Mouse (Mus musculus): ENCODE measurements around the gene Dpm1. TPM values are rescaled to one million over a fixed set of nuclear protein-coding genes. Genes with fewer than 3 reads are reported as not detected.
A peak's percentile ranks its signal among the peaks of the same experiment; 100 is the strongest.

The Dpm1 gene
- polyA plus RNA-seq, 1 experiment from 2014 or later, result 64.1 TPM

DNA sequence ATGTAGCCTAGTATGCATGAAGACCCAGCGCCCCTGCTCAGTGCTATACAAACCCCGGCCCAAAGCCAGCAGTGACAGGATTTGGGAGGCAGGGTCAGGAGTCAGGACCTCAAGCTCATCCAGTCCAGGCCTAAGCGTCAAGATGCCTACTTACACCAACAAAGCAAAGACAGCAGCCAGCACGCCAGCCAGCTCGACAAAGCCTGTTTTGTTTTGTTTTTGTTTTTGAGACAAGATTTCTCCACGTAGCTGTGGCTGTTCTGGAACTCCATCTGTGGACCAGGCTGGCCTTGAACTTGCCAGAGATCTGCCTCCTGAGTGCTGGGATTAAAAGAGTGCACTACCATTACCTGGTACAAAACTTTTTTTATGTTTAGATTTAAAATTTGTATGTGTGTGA, 7.1 kb downstream of the Dpm1 start:
- Histone ChIP-seq H3K9ac (no peak overlapping the region), H3K9me3 (replicated peaks) (no peaks in the 10 kb centered on the region), H3K27ac (replicated peaks) (no peak overlapping the region), H3K27me3 (no peaks in the 10 kb centered on the region), H3K4me1 (replicated peaks) (peaks cover 8% of the 10 kb centered on the region), H3K4me3 (replicated peaks) (no peak overlapping the region), H3K4me2 (no peak overlapping the region), H3K36me3 (replicated peaks) (peaks cover 83% of the 10 kb centered on the region)
- no peak for ATAC-seq (ENCODE audit: insufficient read depth)
- WGBS (ENCODE audit: insufficient replicate concordance), result 83% methylated on average over 6 of the region's 6 CpGs

DNA sequence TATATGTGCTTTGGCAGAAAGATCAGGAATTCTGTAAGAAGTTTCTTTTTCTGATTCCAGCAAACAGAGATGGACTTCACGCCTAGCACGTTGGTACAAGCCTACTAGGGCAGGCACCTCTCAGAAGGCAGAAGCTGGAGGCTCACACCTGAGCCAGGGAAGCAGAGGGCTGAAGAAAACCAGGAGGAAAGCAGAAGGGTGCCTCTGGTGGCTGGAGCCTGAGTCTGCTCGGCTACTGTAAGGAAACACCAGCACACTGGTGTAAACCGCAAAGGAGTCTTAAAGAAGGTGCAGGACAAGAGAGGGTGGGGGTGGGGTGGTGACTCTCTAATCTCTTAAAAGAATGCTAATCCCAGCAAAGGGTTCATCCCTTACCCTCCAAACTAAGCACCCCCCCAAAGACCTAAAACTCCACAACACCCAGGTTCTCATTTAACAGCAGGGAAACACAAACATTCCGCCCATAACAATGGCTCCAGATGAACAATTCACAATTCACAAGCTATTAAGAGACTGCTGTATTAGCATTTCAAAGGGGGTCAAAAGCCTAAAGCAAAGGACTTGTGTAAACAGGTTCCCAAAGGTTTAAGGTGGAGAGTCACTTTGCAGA, 16.5 kb downstream of the Dpm1 start:
- WGBS (ENCODE audit: insufficient replicate concordance), result 66% methylated on average over 5 of the region's 5 CpGs
- Histone ChIP-seq H3K9me3 (replicated peaks) (no peaks in the 10 kb centered on the region), H3K9ac (no peak overlapping the region), H3K4me2 (no peak overlapping the region), H3K4me3 (replicated peaks) (no peak overlapping the region), H3K4me1 (replicated peaks) (no peaks in the 10 kb centered on the region), H3K27ac (replicated peaks) (no peak overlapping the region), H3K27me3 (no peaks in the 10 kb centered on the region), H3K36me3 (replicated peaks) (peaks cover 92% of the 10 kb centered on the region)
- no peak for ATAC-seq (ENCODE audit: insufficient read depth)

DNA sequence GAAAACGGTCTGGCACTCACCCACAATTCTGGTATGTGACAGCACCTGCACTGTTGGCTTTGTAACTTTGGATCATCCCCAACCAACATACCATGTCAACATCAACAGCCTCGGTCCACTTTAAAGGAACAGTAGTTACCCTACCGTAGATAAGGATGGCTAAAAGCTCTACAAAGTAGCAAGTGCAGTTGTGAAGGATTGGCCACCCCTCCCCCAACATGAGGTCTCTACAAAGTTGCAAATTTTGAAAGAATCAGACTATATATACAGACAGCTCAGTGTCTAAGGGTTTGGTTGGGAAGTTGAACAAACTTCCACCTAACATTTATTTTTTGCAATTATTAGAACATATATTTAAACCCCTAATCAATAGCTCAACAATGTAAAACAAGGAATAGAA, 22.5 kb downstream of the Dpm1 start:
- no peaks in the 10 kb centered on the region for H3K27me3 ChIP-seq
- H3K4me3 ChIP-seq (replicated peaks), result no peak overlapping the region
- peaks cover 39% of the 10 kb centered on the region for H3K4me1 ChIP-seq (replicated peaks)
- peak overlapping the region; percentile 93 for H3K27ac ChIP-seq (replicated peaks)
- ATAC-seq (ENCODE audit: insufficient read depth), result no peak
- peak overlapping the region; percentile 96; the same call in 1 of the 2 replicates for H3K9ac ChIP-seq
- H3K4me2 ChIP-seq, result peak overlapping the region; percentile 87
- no peaks in the 10 kb centered on the region for H3K9me3 ChIP-seq (replicated peaks)
- 83% methylated on average over 3 of the region's 3 CpGs for WGBS (ENCODE audit: insufficient replicate concordance)
- peaks cover 66% of the 10 kb centered on the region for H3K36me3 ChIP-seq (replicated peaks)

DNA sequence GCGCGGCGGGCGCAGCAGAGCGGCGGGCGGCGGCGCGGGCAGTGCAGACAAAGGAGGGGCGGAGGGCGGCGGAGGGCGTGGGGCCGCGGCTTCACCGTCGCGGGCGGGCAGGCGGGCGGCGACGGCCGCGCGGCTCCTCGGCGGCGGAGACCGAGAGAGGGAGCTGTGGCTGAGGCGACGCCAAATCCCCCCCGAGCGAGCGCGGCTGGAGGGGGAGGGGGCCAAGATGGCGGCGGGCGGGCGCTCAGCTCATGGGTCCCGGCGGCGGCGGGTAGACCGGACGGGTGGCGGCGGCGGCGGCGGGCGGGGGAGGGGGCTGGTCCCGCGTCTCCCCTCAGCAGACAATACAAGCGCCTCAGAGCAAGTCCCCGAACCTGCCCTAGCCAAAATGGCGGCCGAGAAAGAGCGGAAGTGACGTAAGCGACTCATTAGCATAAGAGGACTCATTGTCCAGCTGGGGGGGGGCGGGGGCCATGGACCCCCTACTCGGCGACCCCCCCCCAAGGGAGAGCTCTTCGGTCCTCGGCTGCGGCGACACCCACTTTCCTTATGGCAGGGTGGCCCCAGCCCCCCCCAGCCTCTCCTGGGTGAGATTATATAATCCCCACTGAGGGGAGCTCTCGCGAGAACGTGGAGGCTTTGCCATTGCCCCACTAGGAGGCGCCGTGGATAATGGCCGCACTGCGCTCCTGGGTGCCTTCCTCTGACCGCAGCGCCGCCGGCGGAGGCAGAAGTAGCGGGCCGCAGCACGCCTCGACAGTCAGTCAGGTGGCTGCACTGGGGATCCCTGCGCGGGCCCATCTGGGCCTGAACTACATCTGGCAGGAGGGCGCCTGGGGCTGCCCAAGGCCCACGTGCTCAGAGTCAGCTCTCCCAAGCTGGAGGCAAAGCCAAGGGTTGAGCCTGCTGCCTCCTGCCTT, 23.4 kb downstream of the Dpm1 start, which contains the start of gene Adnp:
Gene Adnp (minus strand): TSS at position 388 of the 920 bp plus-strand sequence.
- peak within 1 kb of the TSS; percentile 93 for H3K27ac ChIP-seq (replicated peaks)
- peak within 1 kb of the TSS; percentile 98 for H3K4me3 ChIP-seq (replicated peaks)
- no peaks in the 10 kb centered on the region for H3K27me3 ChIP-seq
- H3K4me1 ChIP-seq (replicated peaks), result peaks cover 44% of the 10 kb centered on the region
- peaks cover 66% of the 10 kb centered on the region for H3K36me3 ChIP-seq (replicated peaks)
- peak within 1 kb of the TSS; percentile 96 for H3K9ac ChIP-seq
- WGBS (ENCODE audit: insufficient replicate concordance), result under 1% methylated on average over 72 of the region's 89 CpGs
- peak within 1 kb of the TSS; percentile 87 for H3K4me2 ChIP-seq
- no peaks in the 10 kb centered on the region for H3K9me3 ChIP-seq (replicated peaks)
- peak; percentile 84 for ATAC-seq (ENCODE audit: insufficient read depth)

GRCm38 (mm10) chr2:168205681-168206631, 24.4 kb downstream of the Dpm1 start:
- Histone ChIP-seq H3K27ac (replicated peaks) (peak overlapping the region; percentile 93), H3K9me3 (replicated peaks) (no peaks in the 10 kb centered on the region), H3K9ac (peak overlapping the region; percentile 96), H3K4me1 (replicated peaks) (peaks cover 51% of the 10 kb centered on the region), H3K36me3 (replicated peaks) (peaks cover 62% of the 10 kb centered on the region), H3K4me3 (replicated peaks) (peak overlapping the region; percentile 98), H3K27me3 (no peaks in the 10 kb centered on the region), H3K4me2 (peak overlapping the region; percentile 87)
- peak; percentile 2 for ATAC-seq (ENCODE audit: insufficient read depth)
- 1% methylated on average over 44 of the region's 49 CpGs for WGBS (ENCODE audit: insufficient replicate concordance)

GRCm38 (mm10) chr2:168205265-168205664, 25.1 kb downstream of the Dpm1 start:
- H3K27me3 ChIP-seq, result no peaks in the 10 kb centered on the region
- peak; percentile 38 for ATAC-seq (ENCODE audit: insufficient read depth)
- H3K4me2 ChIP-seq, result peak overlapping the region; percentile 87
- peak overlapping the region; percentile 93 for H3K27ac ChIP-seq (replicated peaks)
- 3% methylated on average over 6 of the region's 6 CpGs for WGBS (ENCODE audit: insufficient replicate concordance)
- H3K4me1 ChIP-seq (replicated peaks), result peaks cover 58% of the 10 kb centered on the region
- H3K9ac ChIP-seq, result peak overlapping the region; percentile 96
- peak overlapping the region; percentile 98 for H3K4me3 ChIP-seq (replicated peaks)
- H3K9me3 ChIP-seq (replicated peaks), result no peaks in the 10 kb centered on the region
- H3K36me3 ChIP-seq (replicated peaks), result peaks cover 61% of the 10 kb centered on the region

DNA sequence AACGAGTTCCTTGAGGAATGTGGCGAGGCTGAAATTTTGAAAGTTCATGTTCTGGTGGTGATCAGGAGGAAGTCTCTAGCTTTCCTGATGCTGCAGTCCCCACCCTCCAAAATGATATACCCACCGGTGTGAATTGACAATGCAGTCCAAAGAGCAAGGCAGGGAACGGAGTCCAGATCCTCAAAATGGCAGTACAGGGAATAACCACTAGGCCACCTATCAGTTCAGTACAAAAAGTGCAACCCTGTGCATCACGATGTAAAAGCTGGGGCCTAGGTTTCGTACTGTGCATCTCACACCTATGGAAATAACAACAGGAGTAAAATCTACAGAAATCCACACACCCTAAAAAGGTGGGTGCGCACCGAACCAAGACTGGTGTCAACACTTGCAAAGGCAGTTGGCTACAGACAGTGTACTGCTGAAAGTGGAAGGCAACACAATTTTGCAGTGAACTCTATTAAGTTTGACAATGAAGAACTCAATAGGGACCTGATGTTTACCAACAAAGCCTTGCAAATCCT, 25.9 kb downstream of the Dpm1 start:
- no peaks in the 10 kb centered on the region for H3K27me3 ChIP-seq
- no peak overlapping the region; the same call in 1 of the 2 replicates for H3K27ac ChIP-seq (replicated peaks)
- peak overlapping the region; percentile 87 for H3K4me2 ChIP-seq
- peaks cover 63% of the 10 kb centered on the region for H3K4me1 ChIP-seq (replicated peaks)
- H3K9ac ChIP-seq, result peak overlapping the region; percentile 96; the same call in 1 of the 2 replicates
- ATAC-seq (ENCODE audit: insufficient read depth), result no peak
- H3K36me3 ChIP-seq (replicated peaks), result peaks cover 62% of the 10 kb centered on the region
- H3K9me3 ChIP-seq (replicated peaks), result no peaks in the 10 kb centered on the region
- WGBS (ENCODE audit: insufficient replicate concordance), result 79% methylated on average over 8 of the region's 8 CpGs
- H3K4me3 ChIP-seq (replicated peaks), result peak overlapping the region; percentile 98

DNA sequence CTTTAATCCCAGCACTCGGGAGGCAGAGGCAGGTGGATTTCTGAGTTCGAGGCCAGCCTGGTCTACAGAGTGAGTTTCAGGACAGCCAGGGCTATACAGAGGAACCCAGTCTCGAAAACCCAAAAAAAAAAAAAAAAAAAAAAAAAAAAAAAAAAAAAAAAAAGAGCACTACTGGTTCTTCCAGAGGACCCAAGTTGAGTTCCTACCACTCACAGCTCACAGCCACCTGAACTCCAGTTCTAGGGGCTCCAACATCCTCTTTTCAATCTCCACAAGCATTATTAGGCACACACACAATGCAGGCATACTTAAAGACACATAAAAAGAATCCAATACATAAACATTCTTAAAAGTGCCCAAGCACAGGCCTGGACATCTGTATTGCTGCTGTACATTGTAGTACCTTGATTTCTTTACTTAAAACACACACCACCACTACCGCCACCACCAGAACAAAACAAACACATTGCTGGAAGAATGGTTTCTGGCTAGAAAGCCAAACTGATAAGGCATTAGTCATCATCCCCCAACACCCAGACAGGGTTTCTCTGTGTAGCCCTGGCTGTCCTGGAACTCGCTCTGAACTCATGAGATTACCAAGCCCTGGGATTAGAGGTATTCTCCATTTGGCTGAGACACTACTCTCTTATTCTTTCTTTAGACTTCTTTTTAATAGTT, 30.2 kb downstream of the Dpm1 start:
- H3K4me2 ChIP-seq, result no peak overlapping the region
- H3K4me1 ChIP-seq (replicated peaks), result peaks cover 74% of the 10 kb centered on the region
- H3K9ac ChIP-seq, result no peak overlapping the region
- WGBS (ENCODE audit: insufficient replicate concordance), result 48% methylated on average over 5 of the region's 5 CpGs
- H3K36me3 ChIP-seq (replicated peaks), result peaks cover 76% of the 10 kb centered on the region
- ATAC-seq (ENCODE audit: insufficient read depth), result no peak
- no peak overlapping the region for H3K27ac ChIP-seq (replicated peaks)
- H3K27me3 ChIP-seq, result no peaks in the 10 kb centered on the region
- H3K4me3 ChIP-seq (replicated peaks), result no peak overlapping the region
- H3K9me3 ChIP-seq (replicated peaks), result no peaks in the 10 kb centered on the region

- ATAC-seq (ENCODE audit: insufficient read depth), result no peak
- Histone ChIP-seq H3K9ac (no peak overlapping the region), H3K4me1 (replicated peaks) (peaks cover 74% of the 10 kb centered on the region), H3K4me2 (peak overlapping the region; percentile 21; the same call in 1 of the 2 replicates), H3K9me3 (replicated peaks) (no peaks in the 10 kb centered on the region), H3K36me3 (replicated peaks) (peaks cover 75% of the 10 kb centered on the region), H3K27me3 (no peaks in the 10 kb centered on the region), H3K27ac (replicated peaks) (no peak overlapping the region), H3K4me3 (replicated peaks) (no peak overlapping the region)
- 82% methylated on average over 4 of the region's 4 CpGs for WGBS (ENCODE audit: insufficient replicate concordance)
These were observed 30.9 kb downstream of the Dpm1 start for GRCm38 (mm10) chr2:168199476-168199875.

GRCm38 (mm10) chr2:168198421-168198820, 32.0 kb downstream of the Dpm1 start:
- no peak overlapping the region for H3K27ac ChIP-seq (replicated peaks)
- H3K4me2 ChIP-seq, result no peak overlapping the region
- no peaks in the 10 kb centered on the region for H3K27me3 ChIP-seq
- no peak overlapping the region for H3K4me3 ChIP-seq (replicated peaks)
- 89% methylated on average over 1 of the region's 1 CpGs for WGBS (ENCODE audit: insufficient replicate concordance)
- no peak for ATAC-seq (ENCODE audit: insufficient read depth)
- no peaks in the 10 kb centered on the region for H3K9me3 ChIP-seq (replicated peaks)
- no peak overlapping the region for H3K9ac ChIP-seq
- H3K36me3 ChIP-seq (replicated peaks), result peaks cover 75% of the 10 kb centered on the region
- peaks cover 77% of the 10 kb centered on the region for H3K4me1 ChIP-seq (replicated peaks)

Measured in liver, embryonic 15.5 days (tissue).